Mouse (Mus musculus) adrenal gland, adult 18-20 months (tissue): ENCODE results near the gene Lrrc45. TPM values are rescaled to one million over a fixed set of nuclear protein-coding genes. Genes with fewer than 3 reads are reported as not detected.
"Not testable (repeated sequence)": the region's sequence is repeated elsewhere in the genome, so short reads cannot be mapped to it uniquely, and the experiment has no call there.

ENCODE experiments used
- DNase-seq, 2 experiments: peaks; one replicate each; pipeline ENCODE4 v3.0.0; 2021 to 2022; ENCODE audit warnings: low spot score in 2 of 2
- total RNA-seq, 2 experiments: library from RNA; stranded (reverse); gene quantifications; 1 replicate in 1 of 2; 2 replicates in 1 of 2; pipeline ENCODE4 v1.2.3; 2021

Gene Lrrc45
- total RNA-seq, 2 experiments from 2014 or later = 24.6 to 30.3 TPM

- DNase-seq = not testable (repeated sequence)
Measured at GRCm38 (mm10) chr11:120763121-120763999, 49.6 kb downstream of the Lrrc45 start.

DNA sequence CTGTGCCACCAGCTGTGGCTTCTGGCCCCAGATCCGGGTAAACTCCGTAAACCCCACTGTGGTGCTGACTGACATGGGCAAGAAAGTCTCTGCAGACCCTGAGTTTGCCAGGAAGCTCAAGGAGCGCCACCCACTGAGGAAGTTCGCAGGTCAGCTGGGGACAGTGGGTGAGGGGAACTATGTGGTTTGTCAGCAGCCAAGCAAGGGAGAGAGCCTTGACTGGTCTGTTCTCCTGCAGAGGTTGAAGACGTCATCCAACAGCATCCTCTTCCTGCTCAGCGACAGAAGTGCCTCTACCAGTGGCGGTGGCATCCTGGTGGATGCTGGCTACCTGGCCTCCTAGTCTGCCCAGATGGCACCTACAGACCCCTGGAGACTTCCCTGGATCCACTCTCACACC is 53.3 kb downstream of the Lrrc45 start:
- DNase-seq = not testable (repeated sequence)

DNA sequence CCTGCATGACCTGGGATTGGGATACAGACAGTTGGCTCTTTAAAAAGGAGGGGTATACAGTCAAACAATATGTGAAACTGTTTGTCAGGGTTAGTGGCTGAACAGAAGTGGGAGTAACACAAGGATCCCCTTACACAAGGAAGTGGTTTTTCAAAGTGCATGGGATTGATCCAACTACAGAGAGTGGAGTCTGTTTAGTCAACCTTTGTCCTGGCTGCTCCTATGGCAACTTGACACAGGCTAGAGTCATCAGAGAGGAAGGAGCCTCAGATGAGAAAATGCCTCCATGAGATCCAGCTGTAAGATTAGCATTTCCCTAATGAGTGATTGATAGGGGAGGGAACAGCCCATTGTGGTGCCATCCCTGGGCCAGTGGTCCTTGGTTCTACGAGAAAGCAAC is 54.5 kb downstream of the Lrrc45 start:
- DNase-seq = no peak

Other genes starting within 250 kb of the Lrrc45 start
- gene Arl16, start 246.3 kb upstream of the Lrrc45 start, total RNA-seq = 10 to 100 TPM; 21.5 to 22.3 TPM
- 100 to 1,000 TPM; 104 to 140 TPM for gene Mrpl12, start 229.3 kb upstream of the Lrrc45 start, total RNA-seq
- 100 to 1,000 TPM in 1 of 2 experiments, 10 to 100 TPM in 1; 97.2 to 106 TPM for gene Slc25a10, start 222.1 kb upstream of the Lrrc45 start, total RNA-seq
- 1 to 10 TPM in 1 of 2 experiments, under 1 TPM in 1; 0.96 to 3.0 TPM for gene Gcgr, start 183.2 kb upstream of the Lrrc45 start, total RNA-seq
- 10 to 100 TPM; 46.6 to 57.8 TPM for gene Mcrip1, start 164.2 kb upstream of the Lrrc45 start, total RNA-seq
- 1 to 10 TPM in 1 of 2 experiments, under 1 TPM in 1; 0.42 to 1.1 TPM for gene Ppp1r27, start 162.8 kb upstream of the Lrrc45 start, total RNA-seq
- 100 to 1,000 TPM; 440 to 468 TPM for gene P4hb, start 140.7 kb upstream of the Lrrc45 start, total RNA-seq
- gene Arhgdia, start 132.3 kb upstream of the Lrrc45 start, total RNA-seq = 100 to 1,000 TPM; 326 to 340 TPM
- 10 to 100 TPM; 80.7 to 92.4 TPM for gene Alyref, start 115.6 kb upstream of the Lrrc45 start, total RNA-seq
- gene Anapc11, start 115.5 kb upstream of the Lrrc45 start, total RNA-seq = 10 to 100 TPM; 75.5 to 95.4 TPM
- 1 to 10 TPM in 1 of 2 experiments, not detected in 1; 1.2 TPM for gene Npb, start 105.4 kb upstream of the Lrrc45 start, total RNA-seq
- gene Pcyt2, start 96.0 kb upstream of the Lrrc45 start, total RNA-seq = 100 to 1,000 TPM; 300 to 301 TPM
- 10 to 100 TPM; 34.3 to 70.6 TPM for gene Sirt7, start 88.7 kb upstream of the Lrrc45 start, total RNA-seq
- 10 to 100 TPM; 56.3 to 69.3 TPM for gene Mafg, start 80.3 kb upstream of the Lrrc45 start, total RNA-seq
- gene Pycr1, start 70.2 kb upstream of the Lrrc45 start, total RNA-seq = 1 to 10 TPM; 1.4 to 2.1 TPM
- gene Myadml2, start 65.8 kb upstream of the Lrrc45 start, total RNA-seq = under 1 TPM in 1 of 2 experiments, not detected in 1; 0.99 TPM
- gene Notum, start 52.8 kb upstream of the Lrrc45 start, total RNA-seq = 1 to 10 TPM; 2.8 to 6.6 TPM
- gene Aspscr1, start 41.0 kb upstream of the Lrrc45 start, total RNA-seq = 10 to 100 TPM; 62.6 to 77.7 TPM
- 10 to 100 TPM; 46.3 to 52.8 TPM for gene Cenpx, start 187 bp upstream of the Lrrc45 start, total RNA-seq
- 10 to 100 TPM in 1 of 2 experiments, 1 to 10 TPM in 1; 6.6 to 15.5 TPM for gene Rac3, start 7.5 kb downstream of the Lrrc45 start, total RNA-seq
- 100 to 1,000 TPM in 1 of 2 experiments, 10 to 100 TPM in 1; 27.6 to 104 TPM for gene Dcxr, start 13.4 kb downstream of the Lrrc45 start, total RNA-seq
- gene Cbr2, start 18.2 kb downstream of the Lrrc45 start, total RNA-seq = 10 to 100 TPM in 1 of 2 experiments, 1 to 10 TPM in 1; 6.4 to 14.9 TPM
- 10 to 100 TPM; 10.1 to 14.6 TPM for gene Hmga1b, start 48.9 kb downstream of the Lrrc45 start, total RNA-seq
- gene Rfng, start 70.3 kb downstream of the Lrrc45 start, total RNA-seq = 10 to 100 TPM; 18.5 to 19.4 TPM
- 100 to 1,000 TPM; 118 to 138 TPM for gene Gps1, start 70.3 kb downstream of the Lrrc45 start, total RNA-seq
- 10 to 100 TPM; 47.8 to 57.2 TPM for gene Dus1l, start 82.5 kb downstream of the Lrrc45 start, total RNA-seq
- gene Fasn, start 110.6 kb downstream of the Lrrc45 start, total RNA-seq = 1,000 to 10,000 TPM; 2,155 to 5,020 TPM
- gene Ccdc57, start 218.9 kb downstream of the Lrrc45 start, total RNA-seq = 10 to 100 TPM; 12.8 to 21.3 TPM
- gene Slc16a3, start 234.6 kb downstream of the Lrrc45 start, total RNA-seq = 1 to 10 TPM; 1.3 to 4.4 TPM